Mouse (Mus musculus): Measurements from ENCODE around the gene Fbxl16. TPM values are rescaled to one million over a fixed set of nuclear protein-coding genes. Genes with fewer than 3 reads are reported as not detected.
A peak's percentile ranks its signal among the peaks of the same experiment; 100 is the strongest.
"Not testable (repeated sequence)": the region's sequence is repeated elsewhere in the genome, so short reads cannot be mapped to it uniquely, and the experiment has no call there.

Gene Fbxl16
- total RNA-seq, 2 experiments from 2014 or later: 414 to 418 TPM

DNA sequence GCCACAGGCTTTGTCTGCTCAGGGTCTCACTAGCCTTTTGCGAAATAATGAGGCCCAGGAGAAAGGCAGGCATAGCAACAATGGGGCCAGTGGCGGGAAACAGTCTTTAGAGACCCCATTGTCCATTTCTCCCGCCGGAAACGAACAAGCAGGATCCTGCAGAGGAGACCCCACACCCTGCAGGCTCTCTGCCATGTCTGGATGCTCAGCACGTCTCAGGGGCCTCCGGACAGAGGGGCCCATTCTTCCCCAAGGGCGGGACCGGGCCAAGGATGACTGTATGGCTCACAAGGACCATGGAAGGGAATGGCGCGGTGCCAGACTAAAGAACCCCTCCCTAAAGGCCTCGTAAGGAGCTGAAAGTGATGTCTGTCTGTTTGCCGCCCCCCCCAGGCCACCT lies 14.7 kb upstream of the Fbxl16 start:
- no peak for DNase-seq (ENCODE audit: low spot score in 2 of 2)

DNA sequence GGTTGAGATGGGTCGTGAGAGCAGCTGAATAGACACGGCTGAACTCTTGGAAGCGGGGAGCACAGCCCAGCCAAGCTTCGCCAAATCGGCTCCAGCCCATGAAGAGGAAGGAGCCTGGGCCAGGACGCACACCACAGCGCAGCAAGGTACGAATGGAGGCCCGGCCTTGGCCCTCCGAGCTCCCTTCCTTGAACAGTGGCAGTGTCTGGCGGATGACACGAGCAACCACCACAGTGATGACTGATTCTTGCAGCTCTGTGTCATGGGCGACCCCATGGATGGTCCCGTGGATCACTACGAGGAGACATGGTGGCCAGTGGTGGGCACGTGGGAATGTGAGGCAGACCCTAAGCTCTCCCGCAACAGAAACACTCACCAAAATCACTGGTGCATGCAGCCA lies 13.9 kb upstream of the Fbxl16 start:
- no peak for DNase-seq (ENCODE audit: low spot score in 2 of 2)

DNA sequence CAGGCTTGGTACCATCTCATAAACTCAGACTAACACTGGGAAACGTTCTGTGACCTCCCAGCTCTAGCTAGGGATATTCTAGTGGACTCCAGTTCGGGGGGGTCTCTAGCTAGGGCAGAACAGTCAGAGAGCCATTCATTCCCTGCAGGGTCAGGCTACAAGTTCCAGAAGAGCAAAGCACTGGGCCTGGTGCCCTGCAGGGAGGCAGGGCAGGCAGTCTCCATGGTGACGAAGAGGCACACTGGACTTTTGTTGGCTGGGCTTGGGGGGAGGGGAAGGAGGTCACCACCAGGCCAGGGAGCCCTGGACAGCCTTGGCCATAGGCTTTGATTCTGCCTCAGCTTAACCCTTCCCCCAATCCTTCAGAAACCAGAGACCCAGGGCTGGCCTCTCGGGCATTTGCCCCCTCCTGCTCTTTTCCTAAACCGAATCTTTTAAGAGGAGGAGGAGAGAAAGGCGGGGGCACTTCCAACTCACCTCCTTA lies 13.2 kb upstream of the Fbxl16 start, which contains the start of gene AC134908.4:
Gene AC134908.4, minus strand, starts transcription at position 51 of the 484 bp plus-strand sequence.
- DNase-seq (ENCODE audit: low spot score in 2 of 2): peak in 1 of 2 experiments; percentile 73

DNA sequence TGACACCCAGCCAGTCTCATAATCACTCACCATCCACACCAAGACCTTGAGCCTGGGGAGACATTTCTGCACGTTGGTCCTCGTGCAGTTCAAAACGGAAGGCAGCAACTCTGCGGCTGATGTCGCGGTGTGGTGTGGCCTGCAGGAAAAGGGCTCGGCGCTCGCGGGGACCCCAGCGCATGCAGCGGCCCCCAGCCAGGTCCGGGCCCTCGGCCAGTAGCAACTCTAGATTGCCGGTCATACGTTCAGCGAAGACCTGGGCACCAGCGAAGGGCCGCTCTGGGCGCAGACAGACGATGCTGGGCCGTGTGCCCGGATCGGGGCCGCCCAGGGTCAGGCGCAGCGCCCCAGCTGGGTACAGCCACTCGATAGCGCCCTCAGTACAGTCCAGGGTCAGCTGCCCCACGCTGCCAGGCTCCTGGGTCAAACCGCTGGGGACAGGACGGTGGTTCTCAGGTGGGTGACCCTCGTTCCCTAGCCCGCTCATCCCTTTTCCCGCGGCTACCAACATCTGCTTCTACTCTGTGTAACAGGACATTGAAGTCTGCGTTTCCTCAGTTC lies 12.6 kb upstream of the Fbxl16 start:
- DNase-seq (ENCODE audit: low spot score in 2 of 2): no peak

DNA sequence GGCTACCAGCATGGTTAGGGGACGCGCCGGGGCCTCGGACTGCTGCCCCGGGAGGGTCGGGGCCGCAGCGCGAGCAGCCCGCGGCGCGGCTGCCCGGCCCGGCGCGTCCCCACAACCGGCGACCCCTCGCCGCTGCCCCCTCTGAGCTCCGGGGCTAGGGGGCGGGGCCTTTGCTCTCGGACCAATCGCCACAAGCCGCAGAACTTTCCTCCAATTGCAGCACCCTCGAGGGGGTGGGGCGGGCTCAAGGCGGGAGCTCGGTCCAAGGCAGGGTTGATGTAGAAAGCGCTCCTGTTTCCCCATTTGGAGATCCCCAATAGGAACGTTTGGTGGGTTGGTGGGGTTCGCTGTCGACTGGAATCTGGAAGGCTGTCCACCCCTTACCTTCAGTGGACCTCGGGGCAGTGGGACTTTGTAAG lies 11.9 kb upstream of the Fbxl16 start, which contains the start of gene Metrn:
Gene Metrn, minus strand, starts transcription at position 186 of the 419 bp plus-strand sequence.
- DNase-seq (ENCODE audit: low spot score in 2 of 2): peak in 1 of 2 experiments; percentile 79

DNA sequence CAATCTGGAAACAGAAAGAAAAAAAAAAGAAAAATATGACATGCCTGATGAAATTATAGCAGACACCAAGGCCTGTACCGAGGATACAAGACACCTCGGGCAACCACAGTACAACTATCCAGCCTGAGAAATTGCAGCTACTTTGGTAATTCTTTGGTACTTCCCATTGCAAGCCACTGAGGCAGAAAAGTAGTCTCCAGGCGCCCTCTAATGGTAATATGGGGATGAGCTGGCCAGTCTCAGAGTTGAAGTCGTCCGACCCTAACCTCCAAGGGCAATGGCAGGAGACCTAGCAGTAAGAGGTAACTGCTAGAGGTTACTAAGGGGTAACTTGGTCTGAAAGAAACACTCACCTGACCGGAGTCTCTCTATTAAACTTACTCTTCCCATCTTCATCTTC lies 7.9 kb upstream of the Fbxl16 start:
- DNase-seq (ENCODE audit: low spot score in 2 of 2): peak; percentile 67 to 82

DNA sequence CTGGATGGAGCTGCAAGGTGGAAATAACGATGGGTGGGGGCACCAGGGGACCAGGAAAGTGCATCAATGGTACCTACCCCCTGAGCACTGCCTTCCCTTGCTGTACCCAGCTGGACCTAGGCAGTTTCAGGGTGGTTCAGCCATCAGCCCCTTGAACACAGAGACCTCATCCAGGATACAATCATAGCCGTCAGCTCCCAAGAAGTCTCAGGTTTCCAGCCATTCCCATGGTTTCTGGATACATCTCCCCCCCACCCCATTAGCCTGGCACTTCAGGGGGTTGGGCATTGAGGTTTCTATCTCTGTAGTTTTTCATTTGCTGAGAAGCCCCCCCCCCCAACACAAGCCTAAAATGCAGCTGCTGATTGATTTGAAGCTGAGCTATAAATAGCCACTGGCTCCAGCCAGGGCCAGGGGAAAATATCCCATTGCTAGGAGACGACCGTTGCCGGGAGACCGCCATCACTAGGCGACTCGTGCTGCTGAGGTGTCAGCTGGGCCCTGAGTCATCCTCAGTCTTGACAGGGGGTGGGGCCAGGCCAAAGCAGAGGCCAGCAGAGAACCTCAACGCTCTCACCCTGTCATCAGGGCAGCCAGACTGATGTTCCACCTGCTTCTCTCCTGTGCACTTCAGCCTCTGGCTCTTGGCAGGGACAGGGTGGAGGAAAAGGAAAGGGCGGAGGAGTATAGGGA lies 5.9 kb upstream of the Fbxl16 start:
- peak; percentile 81 to 90 for DNase-seq (ENCODE audit: low spot score in 2 of 2)

DNA sequence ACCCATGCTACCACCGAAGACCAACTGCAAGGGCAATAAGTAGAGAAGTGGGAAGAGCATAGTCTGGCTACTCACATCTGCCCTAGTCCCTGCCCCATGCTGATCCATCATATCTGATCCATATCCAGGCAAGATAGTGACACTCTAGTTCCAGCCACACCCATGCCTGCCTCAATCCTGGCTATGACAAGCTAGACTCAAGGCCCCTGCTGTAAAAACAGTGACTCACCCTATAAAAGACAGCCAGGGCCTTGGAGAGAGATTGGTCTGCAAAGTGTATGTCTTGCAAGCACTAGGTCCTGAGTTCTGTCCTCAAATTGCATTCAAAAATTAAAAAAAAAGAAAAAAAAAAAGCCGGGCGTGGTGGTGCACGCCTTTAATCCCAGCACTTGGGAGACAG lies 2.4 kb upstream of the Fbxl16 start:
- no peak for DNase-seq (ENCODE audit: low spot score in 2 of 2)

DNA sequence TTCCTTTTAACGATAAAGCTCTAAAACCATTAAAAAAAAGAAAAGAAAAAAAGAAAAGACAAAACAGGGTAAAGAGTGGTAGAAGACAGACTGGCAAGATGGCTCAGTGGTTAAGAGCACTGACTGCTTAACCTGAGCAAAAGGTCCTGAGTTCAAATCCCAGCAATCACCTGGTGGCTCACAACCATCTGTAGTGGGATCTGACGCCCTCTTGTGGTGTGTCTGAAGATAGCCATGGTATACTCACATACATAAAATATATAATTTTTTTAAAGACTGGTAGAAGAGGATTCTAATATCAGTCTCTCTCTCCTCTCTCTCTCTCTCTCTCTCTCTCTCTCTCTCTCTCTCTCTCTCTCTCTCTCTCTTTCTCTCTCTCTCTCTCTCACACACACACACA lies 1.4 kb upstream of the Fbxl16 start:
- DNase-seq (ENCODE audit: low spot score in 2 of 2): not testable (repeated sequence)

DNA sequence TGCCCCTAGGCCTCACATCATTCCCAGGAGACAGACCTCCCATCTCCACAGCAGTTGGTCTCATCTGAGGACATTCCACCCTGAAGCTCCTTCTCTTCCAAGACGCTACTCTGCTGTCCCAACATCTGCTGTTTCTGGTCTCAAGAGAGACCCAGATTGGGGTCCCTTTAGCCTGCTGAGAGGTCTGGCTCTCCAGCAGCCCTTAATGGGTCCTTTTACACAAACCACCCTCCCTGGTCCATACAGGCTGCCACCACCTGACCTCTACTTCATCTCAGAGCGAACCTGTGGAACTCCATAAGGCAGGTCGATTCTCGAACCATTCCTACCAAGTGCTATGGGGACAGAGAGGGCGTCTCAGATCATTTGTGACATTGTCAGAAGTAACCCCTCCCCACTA lies 857 bp upstream of the Fbxl16 start:
- DNase-seq (ENCODE audit: low spot score in 2 of 2): no peak

DNA sequence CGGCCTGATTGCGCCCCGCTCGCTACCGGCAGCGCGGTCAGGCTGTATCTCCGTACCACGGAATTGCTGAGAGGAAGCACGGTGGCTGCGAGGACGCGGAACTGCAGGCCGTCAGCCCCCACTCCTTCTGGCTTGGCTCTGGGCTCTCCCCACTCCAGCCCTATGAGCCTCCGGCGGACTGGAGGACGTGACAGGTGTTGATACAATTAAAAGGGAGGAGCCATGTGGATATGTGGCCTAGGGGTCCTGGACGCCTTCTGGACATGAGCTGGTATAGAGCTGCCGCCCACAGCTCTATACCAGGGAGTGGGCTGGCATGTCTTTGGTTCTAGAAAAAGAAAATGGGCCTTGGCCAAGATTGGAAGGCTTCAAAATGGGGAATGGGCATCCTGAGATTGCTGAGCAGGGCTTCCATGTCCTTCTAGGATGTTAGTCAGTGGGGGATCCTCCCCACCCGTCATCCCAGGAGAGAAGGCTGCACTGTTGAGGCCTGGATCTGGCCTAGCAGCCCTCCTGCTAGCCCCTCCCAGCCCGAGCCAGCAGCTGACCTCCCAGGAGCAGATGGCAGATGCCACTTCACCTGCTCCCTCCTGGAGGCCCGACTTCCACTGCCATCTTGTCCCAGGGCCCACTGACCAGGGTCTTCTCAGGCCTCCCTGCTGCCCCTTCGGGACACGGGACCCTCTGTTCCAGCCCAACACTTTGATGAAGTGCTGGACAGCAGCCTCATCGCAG lies 888 bp downstream of the Fbxl16 start:
- no peak for DNase-seq (ENCODE audit: low spot score in 2 of 2)

DNA sequence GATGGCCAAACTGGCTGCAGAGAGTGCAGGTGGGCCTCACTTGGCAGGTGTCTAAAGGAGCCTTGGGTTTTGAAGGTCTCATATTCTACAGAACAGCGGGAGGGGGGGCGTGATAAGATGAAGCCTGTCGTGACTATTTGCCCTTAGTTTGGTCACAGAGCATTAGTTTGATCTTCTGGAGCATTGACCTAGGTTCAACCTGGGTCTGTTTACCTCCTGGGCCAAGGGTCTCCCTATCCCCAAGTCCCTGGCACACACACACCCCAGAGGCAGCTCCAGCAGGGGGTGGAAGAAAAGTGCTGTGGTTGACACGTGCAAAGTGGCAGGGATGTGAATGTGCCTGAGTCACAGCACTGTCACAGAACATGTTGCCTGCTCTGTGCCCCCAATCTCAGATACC lies 2.0 kb downstream of the Fbxl16 start:
- DNase-seq (ENCODE audit: low spot score in 2 of 2): no peak

DNA sequence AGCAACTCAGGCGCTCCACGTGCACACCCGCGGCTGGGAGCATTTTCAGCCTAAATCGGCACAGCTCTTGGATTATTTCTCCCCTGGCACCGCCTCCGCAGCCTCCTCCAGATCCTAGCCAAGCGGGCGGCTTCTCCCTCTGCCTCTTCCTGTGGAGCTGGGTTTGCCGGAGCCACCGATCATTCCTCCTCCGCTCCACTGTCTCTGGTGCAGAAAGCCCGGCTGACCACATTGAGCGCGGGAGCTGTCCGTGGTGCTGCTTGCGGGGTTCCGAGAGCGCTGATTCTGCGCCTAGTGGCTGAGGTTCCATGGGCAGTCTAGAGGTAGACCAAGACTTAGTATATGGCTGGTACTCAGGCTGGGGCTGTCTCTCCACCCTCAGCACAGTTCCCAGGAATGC lies 4.6 kb downstream of the Fbxl16 start:
- peak; percentile 70 to 80 for DNase-seq (ENCODE audit: low spot score in 2 of 2)

DNA sequence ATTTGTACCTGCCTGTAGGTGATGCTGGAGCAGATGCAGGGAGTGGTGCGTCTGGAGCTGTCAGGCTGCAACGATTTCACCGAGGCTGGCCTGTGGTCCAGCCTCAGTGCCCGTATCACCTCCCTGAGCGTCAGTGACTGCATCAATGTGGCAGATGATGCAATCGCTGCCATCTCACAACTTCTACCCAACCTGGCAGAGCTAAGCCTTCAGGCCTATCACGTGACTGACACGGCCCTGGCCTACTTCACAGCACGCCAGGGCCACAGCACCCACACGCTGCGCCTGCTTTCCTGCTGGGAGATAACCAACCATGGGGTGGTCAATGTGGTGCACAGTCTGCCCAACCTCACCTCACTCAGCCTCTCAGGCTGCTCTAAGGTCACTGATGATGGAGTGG lies 8.8 kb downstream of the Fbxl16 start:
- no peak for DNase-seq (ENCODE audit: low spot score in 2 of 2)

DNA sequence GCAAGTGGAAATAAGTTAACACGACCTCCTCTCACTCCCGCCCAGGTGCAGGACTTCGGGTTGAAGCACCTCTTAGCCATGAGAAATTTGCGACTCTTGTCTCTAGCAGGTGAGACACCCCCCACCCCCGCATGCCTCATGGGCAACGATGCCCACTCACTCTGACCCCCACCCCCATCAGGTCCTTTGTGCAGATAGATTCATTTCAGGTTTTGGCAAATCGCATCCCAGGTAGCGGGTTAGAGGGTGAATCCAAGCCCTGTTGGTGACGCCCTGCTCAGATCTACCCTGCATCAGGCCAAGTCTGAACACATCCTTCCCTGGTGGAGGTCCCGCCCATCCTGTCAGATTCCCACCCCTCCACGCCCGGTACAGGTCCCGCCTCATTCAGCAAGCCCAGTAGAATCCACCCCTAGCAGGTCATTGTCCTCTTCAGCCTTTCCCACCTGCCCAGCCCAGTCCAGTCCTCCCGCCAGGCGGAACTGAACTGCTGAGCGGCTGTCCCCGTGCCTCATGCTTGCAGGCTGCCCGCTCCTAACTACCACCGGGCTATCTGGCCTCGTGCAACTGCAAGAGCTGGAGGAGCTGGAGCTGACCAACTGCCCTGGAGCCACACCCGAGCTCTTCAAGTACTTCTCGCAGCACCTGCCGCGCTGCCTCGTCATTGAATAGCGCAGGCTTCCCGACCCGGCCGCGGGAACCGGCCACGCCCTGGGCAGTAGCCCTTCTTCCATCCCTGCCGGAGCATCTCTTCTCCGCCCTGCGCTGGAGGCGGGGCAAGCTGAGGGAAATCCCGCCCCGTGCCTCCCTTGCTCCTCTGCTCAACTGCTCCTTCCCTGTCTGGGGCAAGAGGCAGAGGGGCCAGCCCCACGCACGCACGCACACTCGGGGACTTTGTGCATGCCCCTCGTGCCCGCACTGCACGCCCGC lies 10.2 kb downstream of the Fbxl16 start:
- no peak for DNase-seq (ENCODE audit: low spot score in 2 of 2)

DNA sequence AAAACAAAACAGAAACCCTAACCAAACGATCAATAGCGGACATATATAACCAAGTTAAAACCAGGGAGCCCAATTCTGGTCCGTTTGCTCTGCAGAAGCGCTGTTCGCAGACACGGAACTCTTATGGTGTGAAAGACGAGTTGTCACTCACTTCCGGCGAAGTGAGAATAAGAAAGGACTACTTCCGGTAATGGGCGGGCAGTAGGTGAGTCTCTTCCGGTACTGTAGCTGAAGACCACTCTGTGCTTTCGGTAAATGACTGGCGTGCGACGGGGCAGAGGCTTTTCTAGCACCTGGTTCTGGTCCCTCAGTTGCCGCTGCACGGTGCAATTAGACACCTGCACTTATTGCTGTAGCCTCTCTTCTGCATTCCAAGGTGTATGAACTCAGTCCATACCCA lies 14.6 kb downstream of the Fbxl16 start, which contains the start of gene Wdr24:
Gene Wdr24, plus strand, starts transcription at position 176 of the 400 bp plus-strand sequence.
- DNase-seq (ENCODE audit: low spot score in 2 of 2): peak; percentile 78 to 90

DNA sequence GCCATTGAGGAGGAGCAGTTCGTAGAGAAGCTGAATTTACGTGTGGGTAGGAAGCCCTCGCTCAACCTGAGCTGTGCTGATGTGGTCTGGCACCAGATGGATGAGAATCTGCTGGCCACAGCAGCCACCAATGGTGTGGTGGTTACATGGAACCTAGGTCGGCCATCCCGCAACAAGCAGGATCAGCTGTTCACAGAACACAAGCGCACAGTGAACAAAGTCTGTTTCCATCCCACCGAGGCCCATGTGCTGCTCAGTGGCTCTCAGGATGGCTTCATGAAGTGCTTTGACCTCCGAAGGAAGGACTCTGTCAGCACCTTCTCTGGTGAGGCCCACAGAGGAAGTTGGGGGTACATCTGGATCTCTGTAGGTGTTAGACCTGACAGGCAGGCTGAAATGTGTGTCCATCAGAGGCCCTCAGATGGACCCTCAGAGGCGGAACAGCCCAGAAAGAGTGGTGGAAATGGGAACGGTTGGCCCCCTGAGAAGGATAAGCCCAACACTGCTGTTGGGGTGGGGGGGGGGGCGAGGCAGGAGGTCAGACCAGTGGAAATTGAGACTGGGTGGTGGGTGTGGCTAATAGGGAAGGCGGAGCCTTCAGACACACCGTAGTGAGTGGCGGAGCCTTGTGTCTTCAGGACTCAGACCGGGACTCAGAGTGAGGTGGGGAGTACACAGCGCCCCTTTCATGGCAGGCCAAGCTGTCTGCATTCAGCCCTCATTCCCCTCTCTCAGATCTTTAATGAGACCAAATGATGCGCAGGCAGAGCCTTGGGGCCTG lies 15.7 kb downstream of the Fbxl16 start:
- DNase-seq (ENCODE audit: low spot score in 2 of 2): no peak

DNA sequence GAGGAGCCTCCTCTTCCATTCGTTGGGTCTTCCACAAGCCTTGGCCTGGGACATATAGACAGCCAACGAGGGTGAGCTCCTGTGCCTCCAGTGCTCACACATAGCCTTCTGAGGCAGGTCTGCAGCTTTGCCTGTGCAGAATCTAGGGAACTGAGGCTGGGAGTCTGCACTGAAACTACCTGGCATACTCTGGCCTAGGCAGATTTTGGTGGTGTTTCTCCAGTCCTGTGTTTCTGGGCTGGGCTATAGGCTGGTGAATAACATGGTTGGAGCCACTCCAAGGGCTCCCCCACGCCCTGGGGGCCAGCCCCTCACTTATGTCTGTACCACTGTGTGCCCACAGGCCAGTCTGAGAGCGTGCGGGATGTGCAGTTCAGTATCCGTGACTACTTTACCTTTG lies 16.4 kb downstream of the Fbxl16 start:
- no peak for DNase-seq (ENCODE audit: low spot score in 2 of 2)

DNA sequence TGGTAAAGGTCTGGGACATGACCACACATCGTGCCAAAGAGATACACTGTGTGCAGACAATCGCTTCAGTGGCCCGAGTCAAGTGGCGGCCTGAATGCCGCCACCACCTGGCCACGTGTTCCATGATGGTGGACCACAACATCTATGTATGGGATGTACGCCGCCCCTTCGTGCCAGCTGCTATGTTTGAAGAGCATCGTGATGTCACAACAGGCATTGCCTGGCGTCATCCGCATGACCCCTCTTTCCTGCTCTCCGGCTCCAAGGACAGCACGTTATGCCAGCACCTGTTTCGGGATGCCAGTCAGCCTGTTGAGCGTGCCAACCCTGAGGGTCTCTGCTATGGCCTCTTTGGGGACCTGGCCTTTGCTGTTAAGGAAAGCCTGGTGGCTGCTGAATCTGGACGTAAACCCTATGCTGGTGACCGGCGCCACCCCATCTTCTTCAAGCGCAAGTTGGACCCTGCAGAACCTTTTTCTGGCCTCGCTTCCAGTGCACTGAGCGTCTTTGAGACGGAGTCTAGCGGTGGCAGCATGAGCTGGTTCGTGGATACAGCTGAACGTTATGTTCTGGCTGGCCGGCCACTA lies 17.2 kb downstream of the Fbxl16 start:
- no peak for DNase-seq (ENCODE audit: low spot score in 2 of 2)

DNA sequence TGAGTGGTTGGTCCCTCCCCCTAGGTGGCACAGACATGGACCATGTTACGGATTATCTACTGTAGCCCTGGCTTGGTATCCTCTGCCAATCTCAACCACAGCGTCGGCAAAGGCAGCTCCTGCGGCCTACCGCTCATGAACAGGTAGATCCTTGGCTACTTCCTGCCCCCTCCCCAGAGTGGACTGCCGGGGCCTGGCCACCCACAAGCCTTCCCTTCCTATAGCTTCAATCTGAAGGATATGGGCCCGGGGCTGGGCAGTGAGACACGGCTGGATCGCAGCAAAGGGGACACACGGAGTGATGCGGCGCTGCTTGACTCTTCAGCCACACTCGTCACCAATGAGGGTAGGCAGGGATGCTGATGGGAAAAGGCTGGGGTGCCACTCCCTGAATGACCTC lies 18.1 kb downstream of the Fbxl16 start:
- DNase-seq (ENCODE audit: low spot score in 2 of 2): no peak
